Mouse (Mus musculus) frontal cortex, postnatal 10 days (tissue): ENCODE measurements at regions not wholly inside any gene's neighbourhood (a gene's known extent, or its start where the extent isn't known, plus 50 kb on each side); places are given as distances from the start of the nearest gene placed in this dataset.

Experiments used
- DNase-seq, 2 experiments: peaks; one replicate each; pipeline ENCODE4 v3.0.0; 2022; ENCODE audit warnings: low spot score in 2 of 2, mixed read lengths in 1 of 2

DNA sequence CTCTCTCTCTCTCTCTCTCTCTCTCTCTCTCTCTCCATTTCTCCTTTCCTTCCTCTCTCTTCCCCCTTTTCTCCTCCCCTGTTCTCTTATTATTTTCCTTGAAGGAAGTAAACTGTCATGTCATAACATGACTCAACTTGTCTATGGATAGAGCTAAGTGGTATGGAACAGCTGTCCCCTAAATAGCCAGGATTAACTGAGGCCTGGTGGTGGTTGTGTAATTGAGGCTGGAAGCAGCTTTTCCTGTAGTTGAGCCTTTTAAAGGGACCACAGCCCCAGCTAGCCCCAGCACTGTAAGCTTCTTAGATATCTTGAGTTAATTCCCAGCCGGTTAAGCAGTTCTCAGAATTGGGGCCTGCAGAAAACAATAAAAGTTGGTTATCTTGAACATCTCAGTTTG, 243.7 kb upstream of the Nbea start:
- no peak for DNase-seq

DNA sequence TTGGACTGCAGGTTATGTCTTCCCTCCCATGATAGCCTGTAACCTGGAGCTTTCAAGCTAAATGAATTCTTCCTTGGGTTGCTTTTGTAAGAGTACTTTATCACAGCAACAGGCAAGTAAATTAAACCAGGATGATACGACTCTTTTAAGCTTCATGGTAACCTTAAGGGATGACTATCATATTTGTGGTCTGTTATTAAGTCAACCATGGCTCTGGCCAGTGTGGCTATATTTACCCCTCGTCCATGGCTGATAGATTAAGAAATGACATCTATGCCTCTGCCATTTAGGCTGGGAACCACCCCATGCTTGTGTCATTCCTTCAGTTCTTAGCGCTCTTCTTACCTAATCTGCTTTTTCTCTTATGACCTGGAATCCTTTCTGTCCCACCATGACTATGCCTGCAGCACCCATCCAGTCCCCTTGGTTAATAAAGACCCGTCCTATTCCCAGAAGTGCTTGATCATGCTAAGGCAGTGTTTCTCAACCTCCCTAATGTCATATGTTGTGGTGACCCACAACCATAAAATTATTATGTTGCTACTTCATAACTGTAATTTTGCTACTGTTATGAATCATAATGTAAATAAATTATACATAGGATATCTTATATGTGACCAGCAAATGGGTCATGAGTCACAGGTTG, 214.5 kb upstream of the Nbea start:
- no peak for DNase-seq

DNA sequence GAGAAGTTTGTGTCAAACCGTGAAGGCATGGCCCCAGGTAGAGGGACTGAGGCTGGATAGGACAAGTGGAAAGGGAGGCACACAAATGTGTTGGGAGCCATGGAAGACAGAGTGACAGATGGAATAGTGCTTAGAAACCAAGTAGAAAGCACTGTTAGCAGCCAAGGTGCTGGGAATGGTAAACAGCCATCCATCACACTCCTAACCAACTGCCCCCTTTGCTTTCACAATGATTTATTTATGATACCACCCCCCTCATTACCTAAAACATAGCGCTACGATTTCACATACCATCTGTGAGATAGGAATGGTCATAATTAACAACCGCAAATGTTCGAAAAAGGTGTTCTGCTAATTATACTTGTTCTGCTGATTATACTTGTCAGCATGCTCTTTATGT, 209.6 kb upstream of the Nbea start:
- no peak for DNase-seq

- no peak for DNase-seq
These were observed 196.8 kb upstream of the Nbea start for GRCm38 (mm10) chr3:56380316-56380715.

DNA sequence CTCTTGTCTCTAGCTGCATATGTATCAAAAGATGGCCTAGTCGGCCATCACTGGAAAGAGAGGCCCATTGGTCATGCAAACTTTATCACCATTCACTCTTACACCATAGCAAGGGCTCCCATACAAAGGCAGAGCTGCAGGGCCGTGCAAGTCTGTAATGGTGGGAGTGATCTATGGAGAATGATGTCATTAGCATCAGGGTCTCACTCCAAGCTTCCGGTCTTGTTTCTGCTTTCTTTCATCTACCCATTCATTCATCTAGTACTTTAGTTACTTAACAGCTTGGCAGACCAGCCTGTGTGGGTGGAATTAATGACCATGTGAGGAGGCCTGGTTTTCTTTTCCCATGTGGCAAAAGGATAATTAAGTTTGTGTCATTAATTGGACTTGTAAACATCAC, 196.0 kb upstream of the Nbea start:
- no peak for DNase-seq

DNA sequence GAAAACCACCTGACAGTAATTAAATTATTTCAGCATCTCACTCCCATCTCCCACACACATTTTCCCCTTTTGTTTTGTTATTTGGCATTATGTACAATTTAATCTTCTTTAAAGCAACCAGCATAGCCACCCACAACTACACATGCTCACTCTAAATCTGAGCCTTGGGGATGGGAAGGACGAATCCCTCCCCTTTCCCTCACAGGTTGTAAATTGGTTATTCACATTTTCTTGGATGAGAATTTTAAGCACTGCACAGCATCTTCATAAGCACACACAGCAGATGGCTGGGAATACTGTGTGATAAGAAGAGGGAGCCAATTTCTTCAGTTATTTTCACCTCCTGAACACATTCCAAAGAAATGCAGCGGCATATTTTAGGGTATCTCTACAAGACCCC, 179.0 kb upstream of the Nbea start:
- DNase-seq = peak; percentile 14 to 33

GRCm38 (mm10) chr3:56357035-56357701, 173.7 kb upstream of the Nbea start:
- DNase-seq = no peak

GRCm38 (mm10) chr3:56356163-56356882, 172.8 kb upstream of the Nbea start:
- no peak for DNase-seq
